In genomic region chr2:76504989-76505388, GRCm38 (mm10) we compare ENCODE assay signal across 23 mouse cellular contexts.
"Had no signal": no experiment of that assay in that cellular context is flagged by ENCODE, and none has a peak within 500 bp of the region (broad histone marks: within the 10 kb centered on the region; RNA-seq: fewer than 3 reads in every experiment).

No protein-coding gene starts in this region.

- H3K4me2 ChIP-seq: heart, embryonic 11.5 days; heart, embryonic 13.5 days; heart, embryonic 15.5 days; hindbrain, embryonic 12.5 days; hindbrain, embryonic 14.5 days; intestine, embryonic 15.5 days; limb, embryonic 12.5 days; liver, embryonic 11.5 days; liver, embryonic 13.5 days; liver, embryonic 15.5 days had no signal

- H3K9ac ChIP-seq: forebrain, postnatal 0 days; heart, embryonic 13.5 days; heart, embryonic 15.5 days; hindbrain, embryonic 12.5 days; hindbrain, embryonic 14.5 days; intestine, embryonic 15.5 days; limb, embryonic 12.5 days; liver, embryonic 13.5 days; liver, embryonic 15.5 days had no signal

- ATAC-seq: forebrain, postnatal 0 days; hindbrain, embryonic 16.5 days; inflammation-experienced regulatory T-cells, adult 6 months; intestine, embryonic 15.5 days had no signal

- H3K4me3 ChIP-seq: heart, adult 2 months; heart, embryonic 13.5 days; heart, embryonic 15.5 days; hindbrain, embryonic 10.5 days; hindbrain, embryonic 12.5 days; intestine, embryonic 15.5 days; left cerebral cortex, adult 2 months; limb, embryonic 10.5 days; limb, embryonic 12.5 days; liver, embryonic 13.5 days; liver, embryonic 15.5 days had no signal

- H3K36me3 ChIP-seq: heart, embryonic 13.5 days; heart, embryonic 15.5 days; hindbrain, embryonic 10.5 days; hindbrain, embryonic 12.5 days; intestine, embryonic 15.5 days; limb, embryonic 10.5 days; limb, embryonic 12.5 days; liver, embryonic 13.5 days; liver, embryonic 15.5 days had no signal

- H3K4me1 ChIP-seq: heart, embryonic 13.5 days; heart, embryonic 15.5 days; hindbrain, embryonic 10.5 days; hindbrain, embryonic 12.5 days; intestine, embryonic 15.5 days; limb, embryonic 12.5 days; liver, embryonic 13.5 days; liver, embryonic 15.5 days had no signal

- H3K27ac ChIP-seq: heart, adult 2 months; heart, embryonic 13.5 days; heart, embryonic 15.5 days; hindbrain, embryonic 10.5 days; hindbrain, embryonic 12.5 days; hindbrain, embryonic 14.5 days; intestine, embryonic 15.5 days; left cerebral cortex, adult 2 months; limb, embryonic 10.5 days; limb, embryonic 12.5 days; liver, embryonic 13.5 days; liver, embryonic 15.5 days had no signal

- DNase-seq: forebrain, postnatal 0 days; gastrocnemius, postnatal 14 days; gastrocnemius, postnatal 36 days; heart, adult 11 months; heart, adult 2 months; heart, postnatal 14 days; heart, postnatal 4 days; liver; liver, embryonic 13.5 days had no signal

- H3K27me3 ChIP-seq: heart, embryonic 13.5 days; heart, embryonic 15.5 days; hindbrain, embryonic 12.5 days; intestine, embryonic 15.5 days; limb, embryonic 12.5 days; liver, embryonic 13.5 days; liver, embryonic 15.5 days had no signal

- H3K9me3 ChIP-seq: heart, embryonic 15.5 days; hindbrain, embryonic 10.5 days; intestine, embryonic 15.5 days; limb, embryonic 10.5 days; liver, embryonic 13.5 days; liver, embryonic 15.5 days had no signal
